Mouse (Mus musculus) liver, postnatal 0 days (tissue): ENCODE measurements around the gene Ttc7.

Source experiments
- CTCF ChIP-seq: sonication (generic); IDR thresholded peaks from 2 replicates; pipeline ENCODE4 v1.5.1; 2016; ENCODE audit warnings: antibody characterized with exemption, low read depth
- EP300 ChIP-seq: IDR thresholded peaks from 2 replicates; pipeline ENCODE4 v1.6.1; 2016; ENCODE audit warnings: antibody characterized with exemption, low read depth, mild to moderate bottlenecking

GRCm38 (mm10) chr17:87283755-87284481 lies 1.2 kb downstream of the Ttc7 start:
- TF ChIP-seq EP300: no peak
- TF ChIP-seq CTCF: no peak
